Mouse (Mus musculus): ENCODE measurements around the gene Tpk1.

GRCm38 (mm10) chr6:43585274-43585673 is 80.8 kb downstream of the Tpk1 start:
- no peak for TF ChIP-seq TAL1 (IDR thresholded peaks at IDR 0.05; ENCODE audit: low read length)
- TF ChIP-seq GATA1 (IDR thresholded peaks at IDR 0.05; ENCODE audit: low read length), result no peak

Data from erythroblast, embryonic 14.5 days (primary cell).